Mouse (Mus musculus) stomach, embryonic 14.5 days (tissue): Measurements from ENCODE around the gene Zbtb16. TPM values are rescaled to one million over a fixed set of nuclear protein-coding genes. Genes with fewer than 3 reads are reported as not detected.

Source experiments
- ATAC-seq: fragments of 200-750 bp; cut with Nextera tagmentation; 2 replicates; pipeline ENCODE4 v1.8.0; 2017; ENCODE audit warnings: low read depth, moderate TSS enrichment; ENCODE audit not compliant: insufficient number of reproducible peaks, insufficient read depth, low FRiP score
- H3K27ac ChIP-seq: fragments of 300-500 bp; sonication (generic); 2 replicates; pipeline ENCODE4 v1.5.1; 2014; ENCODE audit warnings: mild to moderate bottlenecking, low read length, moderate library complexity, mixed read lengths
- H3K27me3 ChIP-seq: fragments of 300-500 bp; sonication (generic); 2 replicates; pipeline ENCODE4 v1.6.1; 2014; ENCODE audit warnings: low read length, control low read depth, mixed read lengths; ENCODE audit not compliant: control insufficient read depth, insufficient read depth
- H3K36me3 ChIP-seq: fragments of 300-500 bp; sonication (generic); 2 replicates; pipeline ENCODE4 v1.6.1; 2014; ENCODE audit warnings: mild to moderate bottlenecking, control low read depth, low read length, moderate library complexity, mixed read lengths; ENCODE audit not compliant: control insufficient read depth, insufficient read depth
- H3K4me1 ChIP-seq: fragments of 300-500 bp; sonication (generic); 2 replicates; pipeline ENCODE4 v1.6.1; 2014; ENCODE audit warnings: low read length, control low read depth, mixed read lengths; ENCODE audit not compliant: control insufficient read depth, insufficient read depth
- H3K4me2 ChIP-seq: fragments of 300-500 bp; sonication (generic); replicated peaks from 2 replicates; pipeline ENCODE4 v1.6.1; 2014; ENCODE audit warnings: low read depth, low read length, control low read depth
- H3K4me3 ChIP-seq: fragments of 300-500 bp; sonication (generic); 2 replicates; pipeline ENCODE4 v1.5.1; 2014; ENCODE audit warnings: low read depth, low read length, control low read depth
- H3K9ac ChIP-seq: fragments of 300-500 bp; sonication (generic); replicated peaks from 2 replicates; pipeline ENCODE4 v1.6.1; 2014; ENCODE audit warnings: low read depth, mild to moderate bottlenecking, control low read depth, low read length, moderate library complexity, mixed read lengths
- H3K9me3 ChIP-seq: fragments of 300-500 bp; sonication (generic); 2 replicates; pipeline ENCODE4 v1.6.1; 2016; ENCODE audit warnings: low read depth, low read length, control low read depth; ENCODE audit not compliant: control insufficient read depth
- WGBS: fragments of 180-500 bp; shearing (Covaris S2); extraction: QIAGEN DNeasy Blood & Tissue Kit; methylation state at CpG from one replicate; pipeline ENCODE4 v1.1.7; 2014; 5-methylcytosine and 5-hydroxymethylcytosine counted together
- polyA plus RNA-seq: library from polyadenylated mRNA; unstranded; fragments of >200 nt; fragmentation: Nextera tagmentation; extraction: Ambion mirVana; gene quantifications from 2 replicates; pipeline ENCODE4 v1.2.1, GENCODE M21; 2014

Gene Zbtb16
- polyA plus RNA-seq, 1 experiment from 2014 or later: 6.6 TPM

- 45% methylated on average over 10 of the region's 10 CpGs for WGBS
- Histone ChIP-seq H3K4me3 (no peak overlapping the region), H3K9ac (no peak overlapping the region), H3K4me2 (no peak overlapping the region), H3K9me3 (no peaks in the 10 kb centered on the region), H3K4me1 (peaks cover 9% of the 10 kb centered on the region; the same call in 1 of the 2 replicates), H3K27me3 (no peaks in the 10 kb centered on the region), H3K27ac (no peak overlapping the region; the same call in 1 of the 2 replicates), H3K36me3 (no peaks in the 10 kb centered on the region)
- ATAC-seq: no peak
Observed at GRCm38 (mm10) chr9:48816678-48817398, 19.2 kb downstream of the Zbtb16 start.

- Histone ChIP-seq H3K4me2 (no peak overlapping the region), H3K27me3 (no peaks in the 10 kb centered on the region), H3K9ac (no peak overlapping the region), H3K4me3 (no peak overlapping the region), H3K4me1 (peaks cover 9% of the 10 kb centered on the region; the same call in 1 of the 2 replicates), H3K27ac (no peak overlapping the region; the same call in 1 of the 2 replicates), H3K9me3 (no peaks in the 10 kb centered on the region), H3K36me3 (no peaks in the 10 kb centered on the region)
- no peak for ATAC-seq
- 93% methylated on average over 9 of the region's 9 CpGs for WGBS
Observed at GRCm38 (mm10) chr9:48816157-48816556, 19.9 kb downstream of the Zbtb16 start.

GRCm38 (mm10) chr9:48814881-48815495 is 21.0 kb downstream of the Zbtb16 start:
- WGBS: 81% methylated on average over 12 of the region's 12 CpGs

GRCm38 (mm10) chr9:48813960-48814880 is 21.8 kb downstream of the Zbtb16 start:
- H3K27ac ChIP-seq: no peak overlapping the region
- no peak overlapping the region for H3K9ac ChIP-seq
- no peak for ATAC-seq
- no peak overlapping the region for H3K4me2 ChIP-seq
- H3K9me3 ChIP-seq: no peaks in the 10 kb centered on the region
- H3K4me1 ChIP-seq: no peaks in the 10 kb centered on the region
- H3K27me3 ChIP-seq: no peaks in the 10 kb centered on the region
- no peak overlapping the region for H3K4me3 ChIP-seq
- no peaks in the 10 kb centered on the region for H3K36me3 ChIP-seq
- WGBS: 48% methylated on average over 19 of the region's 19 CpGs

More at GRCm38 (mm10) chr9:48814881-48815495, 21.0 kb downstream of the Zbtb16 start:
- no peaks in the 10 kb centered on the region for H3K9me3 ChIP-seq
- no peaks in the 10 kb centered on the region for H3K27me3 ChIP-seq
- no peak overlapping the region for H3K4me2 ChIP-seq
- no peak for ATAC-seq
- H3K4me1 ChIP-seq: no peaks in the 10 kb centered on the region
- H3K4me3 ChIP-seq: no peak overlapping the region
- no peak overlapping the region for H3K9ac ChIP-seq
- H3K36me3 ChIP-seq: no peaks in the 10 kb centered on the region
- H3K27ac ChIP-seq: no peak overlapping the region

- H3K27ac ChIP-seq: no peak overlapping the region
- WGBS: 89% methylated on average over 6 of the region's 6 CpGs
- H3K36me3 ChIP-seq: no peaks in the 10 kb centered on the region
- H3K4me2 ChIP-seq: no peak overlapping the region
- no peak overlapping the region for H3K4me3 ChIP-seq
- ATAC-seq: no peak
- H3K4me1 ChIP-seq: no peaks in the 10 kb centered on the region
- no peaks in the 10 kb centered on the region for H3K9me3 ChIP-seq
- H3K9ac ChIP-seq: no peak overlapping the region
- no peaks in the 10 kb centered on the region for H3K27me3 ChIP-seq
Observed at GRCm38 (mm10) chr9:48812352-48812751, 23.7 kb downstream of the Zbtb16 start.

GRCm38 (mm10) chr9:48806591-48806990 is 29.4 kb downstream of the Zbtb16 start:
- Histone ChIP-seq H3K27me3 (no peaks in the 10 kb centered on the region), H3K4me2 (no peak overlapping the region), H3K27ac (no peak overlapping the region), H3K9ac (no peak overlapping the region), H3K9me3 (no peaks in the 10 kb centered on the region), H3K36me3 (no peaks in the 10 kb centered on the region), H3K4me1 (0 out of 2 replicates have a peak, but pooled peaks cover 3% of the 10 kb centered on the region), H3K4me3 (no peak overlapping the region)
- ATAC-seq: no peak
- 50% methylated on average over 6 of the region's 6 CpGs for WGBS

GRCm38 (mm10) chr9:48805850-48806249 is 30.2 kb downstream of the Zbtb16 start:
- Histone ChIP-seq H3K27ac (no peak overlapping the region), H3K9ac (no peak overlapping the region), H3K9me3 (no peaks in the 10 kb centered on the region), H3K4me1 (0 out of 2 replicates have a peak, but pooled peaks cover 3% of the 10 kb centered on the region), H3K27me3 (no peaks in the 10 kb centered on the region), H3K36me3 (no peaks in the 10 kb centered on the region), H3K4me3 (no peak overlapping the region), H3K4me2 (no peak overlapping the region)
- 85% methylated on average over 8 of the region's 8 CpGs for WGBS
- ATAC-seq: no peak

- H3K27me3 ChIP-seq: no peaks in the 10 kb centered on the region
- no peak overlapping the region for H3K4me3 ChIP-seq
- H3K9me3 ChIP-seq: no peaks in the 10 kb centered on the region
- 0 out of 2 replicates have a peak, but pooled peaks cover 3% of the 10 kb centered on the region for H3K4me1 ChIP-seq
- no peak overlapping the region for H3K9ac ChIP-seq
- H3K27ac ChIP-seq: no peak overlapping the region
- 58% methylated on average over 6 of the region's 6 CpGs for WGBS
- H3K4me2 ChIP-seq: no peak overlapping the region
- no peaks in the 10 kb centered on the region for H3K36me3 ChIP-seq
- ATAC-seq: no peak
Observed at GRCm38 (mm10) chr9:48804509-48804908, 31.5 kb downstream of the Zbtb16 start.
